Mouse (Mus musculus): Measurements from ENCODE around the gene Mrpl43. TPM values are rescaled to one million over a fixed set of nuclear protein-coding genes. Genes with fewer than 3 reads are reported as not detected.

Mrpl43 gene
- polyA plus RNA-seq, 1 experiment from 2014 or later = 29.1 TPM

GRCm38 (mm10) chr19:45007021-45007420 lies 779 bp upstream of the Mrpl43 start:
- WGBS (ENCODE audit: missing documents) = 32% methylated on average over 16 of the region's 17 CpGs
- H3K27ac ChIP-seq = peak overlapping the region; percentile 65
- peaks cover 36% of the 10 kb centered on the region for H3K36me3 ChIP-seq (ENCODE audit: inconsistent target)
- H3K79me2 ChIP-seq (ENCODE audit: inconsistent target) = peaks cover 18% of the 10 kb centered on the region; the same call in 1 of the 2 replicates
- H3K4me3 ChIP-seq (ENCODE audit: inconsistent target) = peak overlapping the region; percentile 67

- Histone ChIP-seq H3K79me2 (ENCODE audit: inconsistent target) (peaks cover 18% of the 10 kb centered on the region; the same call in 1 of the 2 replicates), H3K4me3 (ENCODE audit: inconsistent target) (peak within 1 kb of the TSS; percentile 67), H3K27ac (peak within 1 kb of the TSS; percentile 65), H3K36me3 (ENCODE audit: inconsistent target) (peaks cover 22% of the 10 kb centered on the region)
- 7% methylated on average over 16 of the region's 16 CpGs for WGBS (ENCODE audit: missing documents)
These were observed 798 bp downstream of the Mrpl43 start, which contains the start of gene Twnk for GRCm38 (mm10) chr19:45005444-45005843. Gene Twnk (plus strand): TSS chr19:45005663.

GRCm38 (mm10) chr19:45003740-45004516 lies 2.3 kb downstream of the Mrpl43 start:
- 96% methylated on average over 7 of the region's 7 CpGs for WGBS (ENCODE audit: missing documents)
- Histone ChIP-seq H3K36me3 (ENCODE audit: inconsistent target) (peaks cover 17% of the 10 kb centered on the region; the same call in 1 of the 2 replicates), H3K4me3 (ENCODE audit: inconsistent target) (no peak overlapping the region), H3K79me2 (ENCODE audit: inconsistent target) (peaks cover 18% of the 10 kb centered on the region; the same call in 1 of the 2 replicates), H3K27ac (no peak overlapping the region)

DNA sequence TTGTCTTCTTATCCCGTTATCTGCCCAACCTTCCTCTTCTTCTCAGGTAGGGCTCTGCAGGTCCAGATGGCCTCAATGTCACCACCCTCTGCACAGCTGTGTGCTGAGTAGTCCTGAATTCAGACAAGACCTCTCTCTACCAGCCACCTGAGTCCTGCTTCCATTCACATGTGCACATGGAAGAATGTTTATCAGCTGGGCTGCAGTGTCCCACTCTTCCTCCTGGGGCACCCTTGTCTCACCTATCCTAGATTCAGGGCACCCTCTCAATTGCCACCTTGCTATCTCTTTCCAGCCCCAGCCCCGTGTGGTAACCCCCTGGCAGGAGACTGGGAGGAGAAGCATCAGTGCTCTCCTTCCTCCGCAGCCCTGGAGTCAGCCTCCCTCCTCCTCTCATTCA lies 3.9 kb downstream of the Mrpl43 start:
- Histone ChIP-seq H3K27ac (no peak overlapping the region), H3K36me3 (ENCODE audit: inconsistent target) (peaks cover 17% of the 10 kb centered on the region; the same call in 1 of the 2 replicates), H3K79me2 (ENCODE audit: inconsistent target) (peaks cover 16% of the 10 kb centered on the region; the same call in 1 of the 2 replicates), H3K4me3 (ENCODE audit: inconsistent target) (no peak overlapping the region)
- WGBS (ENCODE audit: missing documents) = 92% methylated on average over 1 of the region's 3 CpGs

DNA sequence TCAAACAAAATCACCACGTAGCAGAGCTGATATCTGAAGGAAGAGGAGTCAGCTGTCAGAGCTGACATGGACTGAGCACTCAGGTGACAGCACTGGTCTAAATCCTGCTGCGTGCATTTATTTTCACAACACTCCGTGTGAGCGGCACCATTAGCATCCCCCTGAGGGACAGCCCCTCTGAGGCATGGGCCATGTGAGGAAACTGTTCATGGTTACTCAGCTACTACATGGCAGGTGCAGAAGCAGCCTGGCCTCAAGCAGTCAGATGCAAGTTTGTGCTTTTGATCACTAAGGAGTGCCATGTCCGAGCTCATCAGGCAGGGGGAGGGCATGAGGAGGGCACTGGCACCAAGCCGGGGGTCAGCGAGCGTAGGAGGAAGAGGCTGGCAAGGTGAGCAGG lies 6.6 kb downstream of the Mrpl43 start:
- no peak overlapping the region for H3K4me3 ChIP-seq (ENCODE audit: inconsistent target)
- 88% methylated on average over 8 of the region's 8 CpGs for WGBS (ENCODE audit: missing documents)

DNA sequence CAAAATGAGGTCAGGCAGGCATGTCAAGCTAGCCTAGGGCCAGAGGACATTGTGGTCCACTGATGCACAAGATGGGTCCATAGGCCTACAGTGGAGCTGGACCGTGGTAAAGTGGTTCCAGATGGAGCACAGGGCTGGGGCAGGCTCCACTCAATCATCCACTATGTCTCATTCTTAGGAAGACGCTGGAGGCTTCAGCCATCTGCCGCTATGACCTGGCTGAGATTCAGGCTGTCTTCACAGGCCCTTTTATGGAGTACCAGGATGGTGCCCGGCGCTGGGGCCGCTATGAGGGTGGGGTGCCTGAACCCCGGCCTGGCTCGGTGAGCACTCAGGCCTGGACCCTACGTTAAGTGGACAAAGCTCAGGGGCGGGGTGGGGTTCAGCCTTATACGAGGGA lies 8.5 kb downstream of the Mrpl43 start:
- Histone ChIP-seq H3K79me2 (ENCODE audit: inconsistent target) (no peaks in the 10 kb centered on the region), H3K36me3 (ENCODE audit: inconsistent target) (no peaks in the 10 kb centered on the region), H3K27ac (no peak overlapping the region), H3K4me3 (ENCODE audit: inconsistent target) (no peak overlapping the region)
- WGBS (ENCODE audit: missing documents) = 90% methylated on average over 11 of the region's 11 CpGs

More for the DNA sequence above, 6.6 kb downstream of the Mrpl43 start:
- peaks cover 4% of the 10 kb centered on the region; the same call in 1 of the 2 replicates for H3K79me2 ChIP-seq (ENCODE audit: inconsistent target)
- peaks cover 12% of the 10 kb centered on the region; the same call in 1 of the 2 replicates for H3K36me3 ChIP-seq (ENCODE audit: inconsistent target)
- no peak overlapping the region for H3K27ac ChIP-seq

GRCm38 (mm10) chr19:44992712-44993111 lies 13.5 kb downstream of the Mrpl43 start:
- Histone ChIP-seq H3K4me3 (ENCODE audit: inconsistent target) (no peak overlapping the region), H3K27ac (no peak overlapping the region), H3K36me3 (ENCODE audit: inconsistent target) (no peaks in the 10 kb centered on the region), H3K79me2 (ENCODE audit: inconsistent target) (no peaks in the 10 kb centered on the region)
- 67% methylated on average over 7 of the region's 7 CpGs for whole genome bisulfite sequencing (ENCODE audit: missing documents)

GRCm38 (mm10) chr19:44992246-44992645 lies 14.0 kb downstream of the Mrpl43 start:
- H3K27ac ChIP-seq = no peak overlapping the region
- H3K4me3 ChIP-seq (ENCODE audit: inconsistent target) = no peak overlapping the region
- 34% methylated on average over 7 of the region's 7 CpGs for WGBS (ENCODE audit: missing documents)
- H3K36me3 ChIP-seq (ENCODE audit: inconsistent target) = no peaks in the 10 kb centered on the region
- H3K79me2 ChIP-seq (ENCODE audit: inconsistent target) = no peaks in the 10 kb centered on the region

DNA sequence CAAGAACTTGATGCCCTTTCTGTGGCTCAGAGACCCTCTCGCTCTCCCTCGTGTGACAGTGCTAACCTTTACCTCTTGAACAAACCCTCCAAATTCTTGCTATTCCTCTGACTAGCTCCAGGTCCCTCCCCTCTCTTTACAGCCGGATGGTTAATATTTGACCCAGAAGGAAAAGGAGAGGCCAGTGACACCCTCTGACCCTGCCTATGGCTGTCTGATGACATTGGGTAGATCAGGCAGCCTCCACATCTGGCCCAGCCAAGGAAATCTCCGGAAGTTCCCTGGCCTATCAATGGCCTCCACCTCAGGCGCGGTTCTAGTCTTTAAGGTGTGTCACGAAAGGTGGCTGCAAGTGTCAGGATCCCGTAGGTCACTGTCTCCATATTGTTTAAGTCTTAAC lies 15.2 kb downstream of the Mrpl43 start:
- WGBS (ENCODE audit: missing documents) = 94% methylated on average over 8 of the region's 8 CpGs
- no peak overlapping the region for H3K4me3 ChIP-seq (ENCODE audit: inconsistent target)
- H3K27ac ChIP-seq = no peak overlapping the region

GRCm38 (mm10) chr19:44989567-44990495 lies 16.4 kb downstream of the Mrpl43 start:
- Histone ChIP-seq H3K4me3 (ENCODE audit: inconsistent target) (no peak overlapping the region), H3K79me2 (ENCODE audit: inconsistent target) (no peaks in the 10 kb centered on the region), H3K27ac (no peak overlapping the region), H3K36me3 (ENCODE audit: inconsistent target) (no peaks in the 10 kb centered on the region)
- WGBS (ENCODE audit: missing documents) = 43% methylated on average over 20 of the region's 22 CpGs

More for the DNA sequence above, 15.2 kb downstream of the Mrpl43 start:
- Histone ChIP-seq H3K36me3 (ENCODE audit: inconsistent target) (no peaks in the 10 kb centered on the region), H3K79me2 (ENCODE audit: inconsistent target) (no peaks in the 10 kb centered on the region)

DNA sequence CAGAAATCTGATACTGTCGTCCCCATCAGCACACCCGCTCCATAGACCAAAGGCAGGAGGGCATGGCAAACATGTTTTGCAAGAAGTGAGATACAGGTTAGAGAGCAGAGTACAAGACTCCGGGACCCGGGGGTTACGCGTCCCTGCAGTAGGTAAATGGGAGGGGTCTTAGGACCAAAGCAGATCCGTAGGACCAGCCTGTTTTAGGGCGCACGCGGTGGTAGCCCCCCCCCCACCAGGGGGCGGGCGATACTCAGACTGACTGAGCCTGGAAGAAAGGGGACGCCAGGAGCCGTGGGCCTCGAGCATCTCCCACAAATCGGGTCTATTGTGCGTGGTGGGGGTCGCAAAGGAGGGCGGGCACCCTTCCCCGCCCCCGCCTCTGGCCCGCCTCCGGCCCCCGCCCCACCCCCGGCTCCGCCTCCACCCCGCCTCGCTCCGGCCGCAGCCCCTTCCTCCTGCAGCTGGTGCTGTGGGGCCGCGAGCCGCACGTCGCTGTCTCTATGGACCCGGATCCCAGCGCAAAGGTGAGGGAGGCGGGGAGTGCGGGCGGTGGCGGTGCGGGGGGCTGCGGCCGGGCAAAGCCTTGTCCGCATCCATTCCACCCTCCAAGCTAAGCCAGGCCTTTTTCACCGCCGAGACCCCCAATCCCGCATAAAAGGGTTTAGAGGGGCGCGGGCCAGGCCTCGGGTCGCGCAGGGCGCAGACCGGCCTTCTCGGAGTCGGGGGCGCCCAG lies 17.2 kb downstream of the Mrpl43 start, which contains the start of gene Sema4g:
Gene Sema4g (plus strand): TSS at position 271 of the 736 bp plus-strand sequence.
- Histone ChIP-seq H3K4me3 (ENCODE audit: inconsistent target) (no peak within 1 kb of the TSS), H3K79me2 (ENCODE audit: inconsistent target) (no peaks in the 10 kb centered on the region), H3K36me3 (ENCODE audit: inconsistent target) (no peaks in the 10 kb centered on the region), H3K27ac (no peak within 1 kb of the TSS)
- WGBS (ENCODE audit: missing documents) = 5% methylated on average over 45 of the region's 58 CpGs

- no peak overlapping the region for H3K4me3 ChIP-seq (ENCODE audit: inconsistent target)
- H3K27ac ChIP-seq = no peak overlapping the region
- 61% methylated on average over 9 of the region's 9 CpGs for WGBS (ENCODE audit: missing documents)
- no peaks in the 10 kb centered on the region for H3K79me2 ChIP-seq (ENCODE audit: inconsistent target)
- H3K36me3 ChIP-seq (ENCODE audit: inconsistent target) = no peaks in the 10 kb centered on the region
These were observed 17.9 kb downstream of the Mrpl43 start for GRCm38 (mm10) chr19:44988321-44988720.

DNA sequence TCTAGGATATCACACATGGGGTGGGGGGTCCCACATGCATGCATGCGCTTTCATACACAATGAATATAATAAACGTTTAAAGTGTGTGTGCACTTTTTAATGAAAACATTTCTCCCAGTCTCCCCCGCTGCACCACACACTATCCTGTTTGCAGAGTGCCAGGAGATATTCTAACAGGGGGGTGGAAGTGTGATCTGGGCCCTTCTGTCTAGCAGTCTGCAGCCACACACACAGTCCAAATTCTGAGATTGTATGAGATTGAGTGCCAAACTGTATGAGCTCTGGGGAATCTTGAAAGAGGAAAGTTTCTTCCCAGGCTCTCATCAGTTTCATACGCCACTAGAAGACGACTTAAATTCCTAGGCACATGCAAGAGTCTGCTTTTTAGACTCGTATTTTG lies 18.4 kb downstream of the Mrpl43 start:
- 75% methylated on average over 6 of the region's 6 CpGs for WGBS (ENCODE audit: missing documents)
- no peaks in the 10 kb centered on the region for H3K36me3 ChIP-seq (ENCODE audit: inconsistent target)
- H3K79me2 ChIP-seq (ENCODE audit: inconsistent target) = no peaks in the 10 kb centered on the region
- no peak overlapping the region for H3K27ac ChIP-seq
- H3K4me3 ChIP-seq (ENCODE audit: inconsistent target) = no peak overlapping the region

DNA sequence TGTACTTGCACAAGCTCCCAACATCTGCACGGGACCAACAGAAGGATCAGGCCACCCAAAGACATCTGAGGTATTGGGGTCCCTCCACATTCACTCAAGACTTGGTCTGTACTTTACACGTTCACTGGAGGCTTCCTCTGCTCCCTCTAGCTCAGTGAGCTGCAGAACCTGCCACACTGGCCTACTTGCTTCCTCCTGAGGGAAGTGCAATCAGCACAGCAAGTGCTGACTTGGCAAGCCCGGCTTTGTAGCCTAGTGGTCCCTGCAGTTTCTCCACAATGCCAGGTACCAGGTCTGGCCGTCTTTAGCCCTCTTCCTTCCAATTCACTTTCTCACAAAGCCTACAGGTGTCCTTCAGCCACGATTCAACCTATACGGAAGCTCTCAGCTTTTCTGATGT lies 19.2 kb downstream of the Mrpl43 start:
- 75% methylated on average over 6 of the region's 6 CpGs for WGBS (ENCODE audit: missing documents)

More for the DNA sequence above, 19.2 kb downstream of the Mrpl43 start:
- no peak overlapping the region for H3K27ac ChIP-seq
- no peak overlapping the region for H3K4me3 ChIP-seq (ENCODE audit: inconsistent target)
- H3K36me3 ChIP-seq (ENCODE audit: inconsistent target) = no peaks in the 10 kb centered on the region
- H3K79me2 ChIP-seq (ENCODE audit: inconsistent target) = no peaks in the 10 kb centered on the region

All from macrophage (primary cell).